In genomic region chr11:103028176-103028891, GRCm38 (mm10) we compare ENCODE assay signal across 8 mouse cellular contexts. TPM values are rescaled to one million over a fixed set of nuclear protein-coding genes. Genes with fewer than 3 reads are reported as not detected.
DNase-seq lines count a peak whose midpoint lies in the region; ATAC-seq and TF ChIP-seq lines count a peak whose summit lies in the region.

TSS of gene Nmt1 (plus strand) at chr11:103028190.
TSS of gene Dcakd (minus strand) at chr11:103028333.

- under 1% methylated on average over 36 of the region's 36 CpGs for WGBS in heart, embryonic 12.5 days
- WGBS in kidney, postnatal 0 days, result under 1% methylated on average over 36 of the region's 36 CpGs
- under 1% methylated on average over 36 of the region's 36 CpGs for WGBS in liver, embryonic 11.5 days
- 0% methylated on average over 36 of the region's 36 CpGs for WGBS in stomach, embryonic 14.5 days

- H3K4me1 ChIP-seq in heart, embryonic 12.5 days (replicated peaks), result peaks cover 29% of the 10 kb centered on the region
- peaks cover 11% of the 10 kb centered on the region; the same call in 1 of the 2 replicates for H3K4me1 ChIP-seq in kidney, postnatal 0 days (replicated peaks; ENCODE audit: insufficient read depth, low read length)
- H3K4me1 ChIP-seq in liver, embryonic 11.5 days (replicated peaks; ENCODE audit: control insufficient read depth, insufficient read depth, low read length), result peaks cover 27% of the 10 kb centered on the region
- H3K4me1 ChIP-seq in stomach, embryonic 14.5 days (ENCODE audit: control insufficient read depth, insufficient read depth, low read length), result peaks cover 14% of the 10 kb centered on the region; the same call in 1 of the 2 replicates

- H3K9ac ChIP-seq in heart, embryonic 12.5 days, result peak within 1 kb of the TSS; percentile 74
- H3K9ac ChIP-seq in kidney, postnatal 0 days (ENCODE audit: low read depth, low read length), result peak within 1 kb of the TSS; percentile 64
- peak within 1 kb of the TSS; percentile 83 for H3K9ac ChIP-seq in liver, embryonic 11.5 days (ENCODE audit: low read depth, low read length)
- peak within 1 kb of the TSS; percentile 70 for H3K9ac ChIP-seq in stomach, embryonic 14.5 days (replicated peaks; ENCODE audit: low read depth, low read length)

- peaks cover 25% of the 10 kb centered on the region for H3K36me3 ChIP-seq in heart, embryonic 12.5 days
- 0 out of 2 replicates have a peak, but pooled peaks cover 7% of the 10 kb centered on the region for H3K36me3 ChIP-seq in kidney, postnatal 0 days (ENCODE audit: insufficient read depth, low read length)
- H3K36me3 ChIP-seq in liver, embryonic 11.5 days (ENCODE audit: control insufficient read depth, insufficient read depth, low read length), result peaks cover 7% of the 10 kb centered on the region; the same call in 1 of the 2 replicates
- H3K36me3 ChIP-seq in stomach, embryonic 14.5 days (ENCODE audit: control insufficient read depth, insufficient read depth, low read length), result peaks cover 7% of the 10 kb centered on the region; the same call in 1 of the 2 replicates

- H3K27ac ChIP-seq in heart, embryonic 12.5 days (ENCODE audit: poor library complexity, severe bottlenecking), result peak within 1 kb of the TSS; percentile 82
- H3K27ac ChIP-seq in kidney, postnatal 0 days, result peak within 1 kb of the TSS; percentile 86
- H3K27ac ChIP-seq in liver, embryonic 11.5 days (ENCODE audit: low read depth, low read length), result peak within 1 kb of the TSS; percentile 85
- peak within 1 kb of the TSS; percentile 48; the same call in 1 of the 2 replicates for H3K27ac ChIP-seq in stomach, embryonic 14.5 days (ENCODE audit: low read length)

- ATAC-seq in erythroid progenitor cell, adult 5-6 weeks (replicated peaks; ENCODE audit: low FRiP score, poor library complexity, severe bottlenecking), result peak; percentile 94
- peak; percentile 98 for ATAC-seq in heart, embryonic 12.5 days (ENCODE audit: insufficient number of reproducible peaks, low FRiP score)
- ATAC-seq in kidney, postnatal 0 days (replicated peaks; ENCODE audit: low FRiP score, low read depth), result peak; percentile 98
- peak; percentile 98 for ATAC-seq in liver, embryonic 11.5 days (replicated peaks; ENCODE audit: low FRiP score)
- ATAC-seq in stomach, embryonic 14.5 days (ENCODE audit: insufficient number of reproducible peaks, insufficient read depth, low FRiP score, low read depth), result peak; percentile 98

- H3K9me3 ChIP-seq in heart, embryonic 12.5 days (replicated peaks), result no peaks in the 10 kb centered on the region
- H3K9me3 ChIP-seq in kidney, postnatal 0 days (replicated peaks; ENCODE audit: low read length), result no peaks in the 10 kb centered on the region
- H3K9me3 ChIP-seq in liver, embryonic 11.5 days (ENCODE audit: control insufficient read depth, low read length), result no peaks in the 10 kb centered on the region
- no peaks in the 10 kb centered on the region for H3K9me3 ChIP-seq in stomach, embryonic 14.5 days (ENCODE audit: control insufficient read depth, low read depth, low read length)

- H3K27me3 ChIP-seq in heart, embryonic 12.5 days (replicated peaks), result no peaks in the 10 kb centered on the region
- no peaks in the 10 kb centered on the region for H3K27me3 ChIP-seq in kidney, postnatal 0 days (ENCODE audit: insufficient read depth, low read length)
- H3K27me3 ChIP-seq in liver, embryonic 11.5 days (replicated peaks; ENCODE audit: control insufficient read depth, insufficient read depth, low read length), result no peaks in the 10 kb centered on the region
- no peaks in the 10 kb centered on the region for H3K27me3 ChIP-seq in stomach, embryonic 14.5 days (ENCODE audit: control insufficient read depth, insufficient read depth, low read length)

- peak; percentile 98 for DNase-seq in CD4-positive helper T cell, adult 2 months (ENCODE audit: low read depth, low spot score)
- DNase-seq in brain, embryonic 18.5 days (ENCODE audit: low read depth, low spot score), result peak; percentile 99
- DNase-seq in kidney, postnatal 0 days (ENCODE audit: low spot score), result peak; percentile 99
- peak; percentile 99 for DNase-seq in liver, embryonic 11.5 days (ENCODE audit: low spot score)
- DNase-seq in naive thymus-derived CD4-positive, alpha-beta T cell, adult 2 months (ENCODE audit: low read depth), result peak; percentile 98

- no peak for TF ChIP-seq CTCF in kidney, postnatal 0 days (IDR thresholded peaks at IDR 0.05; ENCODE audit: low read depth)

- H3K4me3 ChIP-seq in heart, embryonic 12.5 days, result peak within 1 kb of the TSS; percentile 67
- H3K4me3 ChIP-seq in kidney, postnatal 0 days (replicated peaks; ENCODE audit: low read depth, low read length), result peak within 1 kb of the TSS; percentile 59
- H3K4me3 ChIP-seq in liver, embryonic 11.5 days (ENCODE audit: low read depth, low read length), result peak within 1 kb of the TSS; percentile 67
- H3K4me3 ChIP-seq in stomach, embryonic 14.5 days (ENCODE audit: low read depth, low read length), result peak within 1 kb of the TSS; percentile 71

- peak within 1 kb of the TSS; percentile 78 for H3K4me2 ChIP-seq in heart, embryonic 12.5 days
- peak within 1 kb of the TSS; percentile 80 for H3K4me2 ChIP-seq in kidney, postnatal 0 days (ENCODE audit: low read length)
- peak within 1 kb of the TSS; percentile 85 for H3K4me2 ChIP-seq in liver, embryonic 11.5 days
- peak within 1 kb of the TSS; percentile 72 for H3K4me2 ChIP-seq in stomach, embryonic 14.5 days (replicated peaks; ENCODE audit: low read depth, low read length)

RNA-seq across cellular contexts. Expression of gene Nmt1, which starts in this region (rescaled TPM):
- total RNA-seq in erythroid progenitor cell, adult 5-6 weeks (2015; ENCODE audit: low replicate concordance), result 25.2 and 31.0 TPM in 2 replicates
- total RNA-seq in erythroid progenitor cell, adult 5-6 weeks (2017; ENCODE audit: low replicate concordance), result 27.1 and 35.8 TPM in 2 replicates
- 46.9 and 50.4 TPM in 2 replicates for polyA plus RNA-seq in heart, embryonic 12.5 days (2016; fragmentation: Nextera tagmentation; extraction: Ambion mirVana)
- polyA plus RNA-seq in kidney, postnatal 0 days (2015; fragmentation: Nextera tagmentation; extraction: Ambion mirVana), result 60.3 and 60.7 TPM in 2 replicates
- 67.8 and 74.6 TPM in 2 replicates for polyA plus RNA-seq in liver, embryonic 11.5 days (2014; fragmentation: Nextera tagmentation; extraction: Ambion mirVana)
- 55.1 and 62.4 TPM in 2 replicates for polyA plus RNA-seq in stomach, embryonic 14.5 days (2014; fragmentation: Nextera tagmentation; extraction: Ambion mirVana)

RNA-seq across cellular contexts. Expression of gene Dcakd, which starts in this region (rescaled TPM):
- total RNA-seq in erythroid progenitor cell, adult 5-6 weeks (2015; ENCODE audit: low replicate concordance), result 6.8 and 13.4 TPM in 2 replicates
- 4.4 and 10.7 TPM in 2 replicates for total RNA-seq in erythroid progenitor cell, adult 5-6 weeks (2017; ENCODE audit: low replicate concordance)
- polyA plus RNA-seq in heart, embryonic 12.5 days (2016; fragmentation: Nextera tagmentation; extraction: Ambion mirVana), result 94.1 and 95.2 TPM in 2 replicates
- polyA plus RNA-seq in kidney, postnatal 0 days (2015; fragmentation: Nextera tagmentation; extraction: Ambion mirVana), result 103 and 106 TPM in 2 replicates
- 109 and 114 TPM in 2 replicates for polyA plus RNA-seq in liver, embryonic 11.5 days (2014; fragmentation: Nextera tagmentation; extraction: Ambion mirVana)
- 185 and 198 TPM in 2 replicates for polyA plus RNA-seq in stomach, embryonic 14.5 days (2014; fragmentation: Nextera tagmentation; extraction: Ambion mirVana)

Comparison
In these comparisons a context has a peak if more than half of its experiments do, and no peak if none do; other contexts are left out.
1. Peak in every context shown above with its lines: DNase-seq, ATAC-seq, H3K4me3 ChIP-seq and H3K27ac ChIP-seq.